Mouse (Mus musculus): ENCODE results near the gene Rab13.

The Rab13 gene
- long read RNA-seq, experiment 1, transcript Rab13-201 (8 exons, 1,107 nt): major isoform, 14 of 15 reads
- long read RNA-seq, experiment 1, partial matches to known transcripts: 0 of 15 reads
- long read RNA-seq, experiment 1, other reads (novel, unspliced or antisense): 1 of 15 reads
- long read RNA-seq, experiment 2, transcript Rab13-201 (8 exons, 1,107 nt): major isoform, 5 of 7 reads
- long read RNA-seq, experiment 2, partial matches to known transcripts: 0 of 7 reads
- long read RNA-seq, experiment 2, other reads (novel, unspliced or antisense): 1 of 7 reads

DNA sequence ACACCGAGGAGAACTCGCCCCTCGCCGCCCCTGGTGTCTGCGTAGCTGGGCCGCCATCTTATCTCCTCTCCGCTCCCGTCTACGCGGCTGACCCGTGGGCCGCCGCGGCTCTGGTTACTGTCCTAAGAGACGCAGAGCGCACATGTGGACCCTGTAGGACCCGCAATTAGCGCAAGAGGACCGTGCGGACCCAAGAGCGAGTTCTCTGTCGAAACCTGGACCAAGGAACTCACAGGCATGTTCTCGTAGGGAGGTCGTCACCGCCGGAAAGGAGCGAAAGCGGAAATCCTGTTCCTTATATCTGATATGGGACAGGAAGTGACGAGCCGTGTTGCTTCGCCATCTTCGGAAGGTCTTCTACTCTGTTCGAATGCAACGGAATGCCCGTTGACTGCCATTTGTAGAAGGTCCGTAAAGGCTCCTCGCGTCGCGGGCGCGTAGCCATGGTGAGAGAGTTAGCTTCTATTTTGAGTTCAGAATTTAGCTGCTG lies at the start of gene Rab13, which contains the start of gene Rps27:
Gene Rab13, plus strand, starts transcription at position 319 of the 490 bp plus-strand sequence.
Gene Rps27, minus strand, starts transcription at position 275 of the 490 bp plus-strand sequence.
- intact Hi-C loops (cut with DNase I): no loop called here

- intact Hi-C loops (cut with DNase I): no loop called here
Observed at GRCm38 (mm10) chr3:90179566-90179965, 33.9 kb upstream of the Rab13 start.

- intact Hi-C loops (cut with DNase I): no loop called here
Observed at GRCm38 (mm10) chr3:90183581-90183980, 29.9 kb upstream of the Rab13 start.

DNA sequence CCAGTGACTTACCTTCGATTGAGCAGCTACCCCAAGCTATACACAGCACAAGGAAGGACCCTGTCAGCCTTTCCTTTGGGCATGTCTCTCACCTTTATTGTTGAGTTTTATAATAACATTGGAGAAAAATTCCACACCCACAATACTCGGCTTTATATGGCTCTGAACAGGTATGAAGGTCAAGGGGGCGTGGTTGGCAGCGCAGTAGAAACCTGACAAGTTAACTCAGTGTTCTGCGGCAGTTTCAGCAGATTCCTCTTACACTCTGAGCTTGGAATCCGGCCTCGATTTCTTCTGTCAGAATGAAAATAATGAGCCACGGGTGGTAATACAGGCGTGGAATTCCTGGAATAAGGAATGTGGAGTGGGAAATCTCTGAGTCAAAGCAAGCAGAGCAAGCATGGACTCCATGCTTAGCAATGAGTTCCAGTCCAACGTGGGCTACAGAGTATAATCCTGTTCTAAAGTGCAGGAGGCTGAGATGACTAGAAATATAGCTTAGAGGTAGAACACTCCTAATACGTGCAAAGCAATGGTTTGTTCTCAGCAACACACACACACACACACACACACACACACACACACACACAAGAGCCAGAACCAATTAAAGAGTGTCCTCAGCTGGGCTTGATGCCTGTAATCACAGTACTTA lies 22.5 kb upstream of the Rab13 start:
- intact Hi-C loops (cut with DNase I): no loop called here

- intact Hi-C loops (cut with DNase I): no loop called here
Observed at GRCm38 (mm10) chr3:90194759-90195158, 18.7 kb upstream of the Rab13 start.

DNA sequence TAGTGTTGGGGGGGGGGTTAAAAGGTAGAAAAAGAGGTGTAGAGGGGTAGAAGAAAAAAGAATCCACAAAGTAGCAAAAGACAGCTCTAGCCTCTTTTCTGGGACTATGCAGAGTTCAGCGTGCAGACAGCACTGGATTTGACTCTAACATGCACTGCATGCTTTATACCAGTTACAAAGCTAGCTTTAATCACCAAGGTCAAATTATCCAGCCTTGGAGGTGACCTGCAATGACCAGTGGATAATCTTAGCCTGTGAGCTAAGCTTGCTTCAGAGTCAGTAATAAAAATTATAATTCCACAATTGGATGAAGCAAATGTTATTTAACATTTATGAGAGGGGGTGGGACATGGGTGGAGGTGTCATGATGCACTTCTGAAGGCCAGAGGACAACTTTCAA lies 17.9 kb upstream of the Rab13 start:
- intact Hi-C loops (cut with DNase I): no loop called here

GRCm38 (mm10) chr3:90197548-90197947 lies 15.9 kb upstream of the Rab13 start:
- intact Hi-C loops (cut with DNase I): no loop called here

- intact Hi-C loops (cut with DNase I): loop anchor here (10.0 kb wide), 1 partner anchor 68 kb away; no protein-coding TSS in a partner anchor
Observed at GRCm38 (mm10) chr3:90202884-90203283, 10.6 kb upstream of the Rab13 start.

DNA sequence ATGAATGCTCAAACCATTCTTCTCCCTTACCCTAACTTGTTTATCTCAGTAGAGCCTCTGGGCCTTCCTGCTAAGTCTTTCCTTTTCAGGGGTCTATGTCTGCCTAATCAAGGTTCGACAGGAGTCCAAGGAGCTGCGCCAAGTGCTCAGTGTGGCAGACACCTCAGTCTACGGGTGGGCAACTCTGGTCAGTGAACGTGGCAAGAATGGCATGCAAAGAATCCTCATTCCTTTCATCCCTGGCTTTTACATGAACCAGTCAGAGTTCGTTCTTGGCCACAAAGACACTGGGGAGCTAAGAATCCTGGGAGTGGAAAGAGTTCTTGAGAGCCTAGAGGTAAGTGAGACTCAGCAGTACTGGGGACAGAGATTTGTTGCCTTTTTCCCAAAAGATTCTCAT lies 9.9 kb upstream of the Rab13 start:
- intact Hi-C loops (cut with DNase I): loop anchor here (10.0 kb wide), 1 partner anchor 69 kb away; no protein-coding TSS in a partner anchor

DNA sequence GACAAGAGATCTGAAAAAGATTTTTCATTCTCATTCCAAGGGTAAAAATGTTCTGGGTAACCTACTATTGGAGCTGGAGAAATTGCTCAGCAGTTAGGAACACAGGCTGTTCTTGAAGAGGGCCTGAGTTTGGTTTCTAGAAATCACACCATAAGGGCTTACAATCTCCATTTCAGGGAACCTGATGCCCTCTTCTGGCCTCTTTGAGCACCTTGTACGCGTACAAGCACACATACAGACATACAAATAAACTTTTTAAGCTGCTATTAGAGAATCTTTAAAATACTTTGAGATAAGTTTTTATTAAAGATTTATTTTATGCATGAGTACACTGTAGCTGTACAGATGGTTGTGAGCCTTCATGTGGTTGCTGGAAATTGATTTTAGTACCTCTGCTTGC lies 8.9 kb upstream of the Rab13 start:
- intact Hi-C loops (cut with DNase I): loop anchor here (10.0 kb wide), 1 partner anchor 70 kb away; no protein-coding TSS in a partner anchor

DNA sequence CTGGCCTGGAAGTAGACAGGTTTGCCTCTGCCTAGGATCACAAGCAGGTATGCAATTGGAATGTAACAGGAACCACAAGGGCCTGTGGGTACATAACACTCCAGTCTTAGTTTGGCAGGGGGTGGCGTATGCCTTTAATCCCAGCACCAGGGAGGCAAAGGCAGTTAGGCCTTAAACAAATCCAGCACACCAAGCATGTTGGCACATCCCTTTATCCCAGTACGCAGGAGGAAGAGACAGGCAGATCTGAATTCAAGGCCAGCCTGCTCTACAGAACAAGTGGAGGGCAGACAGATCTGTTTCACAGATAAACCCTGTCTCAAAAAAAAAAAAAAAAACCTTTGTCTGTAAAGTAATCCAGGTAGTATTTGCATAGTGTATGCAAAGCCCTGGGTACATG lies 4.8 kb upstream of the Rab13 start:
- intact Hi-C loops (cut with DNase I): loop anchor here (10.0 kb wide), 1 partner anchor 74 kb away; no protein-coding TSS in a partner anchor

- intact Hi-C loops (cut with DNase I): loop anchor here (10.0 kb wide), 1 partner anchor 75 kb away; no protein-coding TSS in a partner anchor
Observed at GRCm38 (mm10) chr3:90209908-90210566, 3.5 kb upstream of the Rab13 start.

GRCm38 (mm10) chr3:90211475-90212398 lies 1.8 kb upstream of the Rab13 start:
- intact Hi-C loops (cut with DNase I): no loop called here

DNA sequence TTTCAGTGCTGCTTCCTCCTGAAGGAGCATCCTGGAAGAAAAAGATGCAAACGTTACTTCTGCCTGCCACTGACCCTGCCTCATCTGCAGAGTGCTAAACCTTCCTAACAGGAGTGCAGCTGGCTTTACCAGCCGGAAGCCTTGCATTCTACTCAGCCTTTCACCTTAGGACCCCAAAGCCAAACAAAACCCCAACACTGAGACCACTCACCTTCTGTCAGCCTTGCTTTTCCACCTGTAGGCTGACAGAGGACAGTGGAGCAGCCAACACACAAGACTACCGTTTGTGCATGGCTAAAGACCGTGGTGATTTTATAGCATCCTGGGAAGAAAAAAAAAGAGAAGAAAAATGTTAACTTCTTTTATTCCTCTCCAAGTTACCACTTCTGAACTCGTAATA lies 772 bp upstream of the Rab13 start:
- intact Hi-C loops (cut with DNase I): no loop called here

DNA sequence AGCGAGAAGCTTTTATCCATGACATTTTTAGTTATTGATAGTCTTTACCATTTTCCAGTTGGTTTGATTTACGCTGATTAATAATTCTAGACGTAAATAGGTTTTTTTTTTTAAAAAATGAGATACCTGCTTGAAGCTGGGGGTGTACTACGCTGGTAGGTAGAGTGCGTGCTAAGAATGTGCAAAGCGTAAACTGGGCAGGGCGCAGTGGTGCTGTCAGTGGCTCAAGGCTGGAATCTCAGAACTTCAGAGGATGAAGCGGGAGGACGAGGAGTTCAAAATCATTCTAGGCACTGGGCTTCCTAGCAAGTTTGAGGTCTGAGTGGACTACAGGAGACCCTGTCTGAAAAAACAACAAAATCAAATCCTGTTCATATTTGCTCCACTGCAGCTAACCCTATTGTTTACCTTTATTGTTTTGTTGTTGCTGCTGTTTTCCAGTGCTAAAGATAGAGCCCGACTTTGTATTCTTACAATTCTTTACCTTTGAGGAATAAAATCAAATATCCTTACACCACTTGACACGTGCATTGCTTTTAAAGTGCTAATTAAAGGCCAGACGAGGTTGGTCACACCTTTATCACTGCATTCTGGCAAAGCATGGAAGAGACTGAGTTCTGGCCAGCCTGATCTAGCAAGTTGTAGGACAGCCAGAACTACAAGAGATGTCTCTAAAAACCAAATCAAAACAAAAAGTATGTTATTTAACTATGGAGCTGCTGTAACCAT lies 625 bp downstream of the Rab13 start:
- intact Hi-C loops (cut with DNase I): no loop called here

GRCm38 (mm10) chr3:90215825-90216380 lies 2.4 kb downstream of the Rab13 start:
- intact Hi-C loops (cut with DNase I): no loop called here

DNA sequence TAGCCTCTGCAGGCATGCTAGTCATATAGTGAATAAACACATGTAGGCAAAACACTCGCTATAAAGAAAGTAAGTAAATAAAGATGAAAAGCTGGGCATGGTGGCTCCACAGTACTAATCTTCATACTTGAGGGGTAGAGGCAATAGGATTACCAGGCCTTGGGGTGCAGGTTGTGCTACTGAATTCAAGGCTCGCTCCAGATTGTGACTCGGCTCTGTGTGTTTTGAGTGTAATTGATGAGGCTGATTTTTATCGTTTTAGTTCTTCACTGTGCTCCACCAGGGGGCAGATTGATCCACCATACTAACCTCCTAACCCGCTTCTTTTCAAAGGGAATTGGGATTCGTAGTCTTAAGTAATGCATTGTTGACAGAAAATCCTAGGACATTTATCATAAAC lies 6.6 kb downstream of the Rab13 start:
- intact Hi-C loops (cut with DNase I): loop anchor here (5.0 kb wide), 1 partner anchor 152 kb away; no protein-coding TSS in a partner anchor

- intact Hi-C loops (cut with DNase I): loop anchor here (5.0 kb wide), 1 partner anchor 152 kb away; no protein-coding TSS in a partner anchor
Observed at GRCm38 (mm10) chr3:90220531-90220951, 7.0 kb downstream of the Rab13 start.

- intact Hi-C loops (cut with DNase I): loop anchor here (5.0 kb wide), 1 partner anchor 151 kb away; no protein-coding TSS in a partner anchor
Observed at GRCm38 (mm10) chr3:90221123-90221522, 7.6 kb downstream of the Rab13 start.

Measured in adrenal gland (tissue).